Mouse (Mus musculus): ENCODE data around the gene Mpc1. TPM values are rescaled to one million over a fixed set of nuclear protein-coding genes. Genes with fewer than 3 reads are reported as not detected.

Mpc1 gene
- polyA plus RNA-seq, 1 experiment from 2014 or later: 96.2 TPM

GRCm38 (mm10) chr17:8343416-8343815, 60.7 kb downstream of the Mpc1 start:
- no peak overlapping the region for H3K4me3 ChIP-seq
- no peak overlapping the region for H3K27ac ChIP-seq
- H3K36me3 ChIP-seq: no peaks in the 10 kb centered on the region
- 78% methylated on average over 6 of the region's 6 CpGs for WGBS
- H3K4me1 ChIP-seq: peaks cover 17% of the 10 kb centered on the region
- DNase-seq (ENCODE audit: low spot score): no peak
- peaks cover 85% of the 10 kb centered on the region for H3K27me3 ChIP-seq (ENCODE audit: insufficient read depth, poor library complexity, severe bottlenecking)
- H3K9me3 ChIP-seq: no peaks in the 10 kb centered on the region

Other genes with a start within 250 kb of the Mpc1 start
- gene Gm49673, start 135.1 kb upstream of the Mpc1 start, polyA plus RNA-seq (2016; fragmentation: Nextera tagmentation; extraction: Ambion mirVana): 0.10 TPM in 1 of 2 replicates, not detected in the other
- gene Rnaset2a, start 134.8 kb upstream of the Mpc1 start, polyA plus RNA-seq (2016; fragmentation: Nextera tagmentation; extraction: Ambion mirVana): 25.0 and 30.2 TPM in 2 replicates
- gene Fgfr1op, start 117.4 kb upstream of the Mpc1 start, polyA plus RNA-seq (2016; fragmentation: Nextera tagmentation; extraction: Ambion mirVana): 24.9 and 30.8 TPM in 2 replicates
- gene Ccr6, start 46.9 kb upstream of the Mpc1 start, polyA plus RNA-seq (2016; fragmentation: Nextera tagmentation; extraction: Ambion mirVana): not detected in 2 replicates
- 79.4 and 85.3 TPM in 2 replicates for gene Sft2d1, start 28.2 kb downstream of the Mpc1 start, polyA plus RNA-seq (2016; fragmentation: Nextera tagmentation; extraction: Ambion mirVana)
- 0.07 and 0.11 TPM in 2 replicates for gene Prr18, start 54.6 kb downstream of the Mpc1 start, polyA plus RNA-seq (2016; fragmentation: Nextera tagmentation; extraction: Ambion mirVana)
- gene T2, start 73.1 kb downstream of the Mpc1 start, polyA plus RNA-seq (2016; fragmentation: Nextera tagmentation; extraction: Ambion mirVana): 0.14 and 0.52 TPM in 2 replicates
- 0.29 TPM in 1 of 2 replicates, not detected in the other for gene T, start 151.5 kb downstream of the Mpc1 start, polyA plus RNA-seq (2016; fragmentation: Nextera tagmentation; extraction: Ambion mirVana)
- 2.8 and 3.5 TPM in 2 replicates for gene Pde10a, start 242.5 kb downstream of the Mpc1 start, polyA plus RNA-seq (2016; fragmentation: Nextera tagmentation; extraction: Ambion mirVana)